Mouse (Mus musculus) ES-Bruce4 (cell line): Measurements from ENCODE around the gene Bahcc1.

ENCODE experiments used
- EP300 ChIP-seq: IDR thresholded peaks from 2 replicates; pipeline ENCODE4 v1.6.1; 2011; ENCODE audit warnings: low read depth, low read length; ENCODE audit not compliant: insufficient read depth
- POLR2A ChIP-seq: IDR thresholded peaks from one replicate; pipeline ENCODE4 v1.8.1; 2011; ENCODE audit warnings: low read length; ENCODE audit not compliant: insufficient read depth

- TF ChIP-seq EP300, result no peak
- TF ChIP-seq POLR2A, result no peak
These were observed 1.8 kb upstream of the Bahcc1 start for GRCm38 (mm10) chr11:120230841-120231370.
